Mouse (Mus musculus): ENCODE measurements around the gene Vmn1r233.

Vmn1r233 gene

DNA sequence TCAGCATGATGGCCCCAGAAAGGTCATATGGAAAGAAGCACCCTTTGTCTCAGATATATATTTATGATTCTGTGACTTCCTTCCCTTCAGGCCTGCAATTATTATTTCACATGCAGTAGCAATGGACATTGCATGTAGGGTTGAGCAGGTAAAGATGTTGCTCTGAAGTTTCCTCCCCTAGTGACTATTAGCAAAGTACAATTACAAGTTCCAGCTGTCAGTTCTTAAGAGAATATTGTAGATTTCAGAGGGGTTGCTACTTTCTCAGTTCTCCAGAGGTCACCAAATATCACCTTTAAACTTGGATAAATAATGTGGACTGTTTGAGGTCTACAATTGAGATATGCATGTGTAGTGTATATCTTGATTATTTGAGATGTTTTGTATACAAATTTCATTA is at the start of gene Vmn1r233:
Gene Vmn1r233 (minus strand): TSS at position 101 of the 400 bp plus-strand sequence.
- no peak for DNase-seq (ENCODE audit: inconsistent ontology term)

DNA sequence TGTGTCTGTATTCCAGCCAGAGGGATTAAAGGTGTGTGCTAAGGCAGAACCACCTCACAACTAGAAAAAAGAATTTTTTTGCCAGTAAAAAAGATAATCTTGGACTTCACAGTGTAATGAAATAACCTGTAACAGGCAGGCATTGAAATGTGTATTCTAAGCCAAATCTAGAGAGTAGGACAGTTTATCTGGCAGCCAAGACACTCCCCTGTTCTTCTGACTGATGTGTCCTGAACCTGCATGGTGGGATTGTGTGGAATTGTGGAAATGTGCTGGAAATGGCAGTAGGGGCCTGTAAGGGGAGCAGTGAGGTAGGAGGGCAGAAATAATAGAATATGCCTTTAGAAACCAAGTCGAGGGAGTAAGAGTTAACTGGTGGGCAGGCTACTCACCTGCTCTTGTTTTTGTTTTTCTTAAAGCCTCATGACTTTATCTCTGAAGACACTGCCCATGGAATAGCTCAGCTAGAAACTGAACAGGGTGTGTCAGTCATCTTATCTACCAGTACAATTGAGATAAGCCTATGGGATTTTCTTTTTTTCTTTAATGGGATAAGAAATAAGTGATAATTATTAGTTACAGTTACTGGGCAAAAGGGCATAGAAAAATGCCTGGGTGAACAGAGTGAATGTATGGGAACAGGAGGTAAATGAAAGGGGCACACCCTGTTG is 22.3 kb upstream of the Vmn1r233 start:
- DNase-seq (ENCODE audit: inconsistent ontology term): no peak

DNA sequence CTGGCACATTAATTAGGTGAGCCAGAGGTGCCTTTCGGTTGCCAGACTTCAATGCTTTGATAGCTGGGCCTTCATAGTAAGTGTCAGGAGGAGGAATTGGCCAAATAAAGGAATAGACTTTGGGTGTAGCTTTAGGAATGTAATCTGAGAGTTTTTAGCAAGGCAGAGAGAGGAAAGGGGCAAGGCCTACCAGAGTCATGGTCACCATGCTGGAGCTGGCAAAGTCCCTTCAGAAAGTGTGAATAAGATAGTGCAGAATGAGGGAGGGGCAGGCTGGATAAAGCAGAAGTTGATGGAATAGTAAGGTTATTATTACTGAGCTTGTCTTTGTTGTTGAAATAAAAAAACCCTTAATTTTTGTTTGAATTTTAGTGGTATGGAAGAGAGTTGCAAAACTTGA is 13.5 kb upstream of the Vmn1r233 start:
- DNase-seq (ENCODE audit: inconsistent ontology term): peak; percentile 20

DNA sequence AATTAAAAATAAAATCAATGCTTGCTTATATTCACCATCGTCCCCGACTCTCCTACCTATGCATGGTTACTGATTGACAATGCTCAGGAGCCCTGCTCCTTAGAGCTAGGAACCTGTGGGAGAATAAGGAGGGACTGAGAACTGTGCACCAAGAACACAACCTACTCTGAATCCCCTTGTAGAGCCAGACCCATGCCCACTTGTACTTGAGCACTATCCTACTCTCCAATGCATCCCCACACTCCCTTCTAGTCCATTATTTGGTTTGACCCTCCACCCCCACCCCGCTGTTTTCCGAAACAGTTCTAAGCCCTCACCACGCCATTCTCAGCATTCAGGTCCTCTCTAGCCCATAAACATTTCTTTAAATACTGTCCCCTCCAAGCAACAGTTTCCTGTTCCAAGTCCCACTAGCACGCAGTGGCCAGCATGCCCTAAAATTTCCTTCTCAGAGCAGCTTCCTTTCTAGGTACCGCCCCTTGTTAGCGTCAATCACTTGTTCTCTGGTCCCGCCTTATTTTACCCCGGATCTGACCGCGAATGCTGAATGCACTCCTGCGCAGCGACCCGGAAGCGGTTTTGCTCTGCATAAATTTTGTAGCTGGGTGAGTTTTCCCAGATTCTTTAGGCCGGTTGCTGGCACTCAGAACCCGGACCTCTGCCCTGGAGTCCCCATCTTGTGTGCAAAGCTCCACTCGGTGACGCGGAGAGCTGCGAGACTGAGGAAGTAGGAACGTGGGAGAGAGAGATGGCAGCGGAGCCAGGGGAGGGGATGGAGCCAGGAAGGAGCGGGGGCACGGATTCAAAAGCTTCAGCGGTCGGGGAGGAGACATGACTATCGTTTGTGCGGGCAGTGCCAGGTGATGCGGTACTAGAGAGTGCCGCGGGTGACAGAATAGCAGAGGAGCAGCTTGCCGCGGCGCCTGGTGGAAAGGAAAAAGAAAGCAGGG is 12.4 kb upstream of the Vmn1r233 start, which contains the start of gene Zfp160:
Gene Zfp160 (plus strand): TSS at position 522 of the 950 bp plus-strand sequence.
- DNase-seq (ENCODE audit: inconsistent ontology term): peak; percentile 88

DNA sequence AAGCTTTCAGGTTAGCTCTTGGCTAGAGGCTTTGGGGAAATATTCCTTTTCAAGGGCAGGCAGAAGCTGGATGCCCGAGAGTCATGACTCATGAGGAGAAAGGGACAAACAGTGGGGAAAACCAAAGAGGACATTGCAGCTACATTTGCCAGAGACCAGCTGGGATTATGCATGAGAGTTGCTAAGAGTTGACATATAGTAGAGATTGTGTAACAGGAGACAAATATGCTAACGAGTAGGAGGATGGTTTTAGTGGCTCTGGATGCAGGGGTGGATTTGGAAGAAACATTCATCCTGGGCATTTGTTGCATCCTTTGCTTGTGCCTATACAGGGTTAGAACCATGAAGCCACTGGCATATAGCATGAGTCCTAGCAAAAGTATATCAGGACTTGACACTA is 2.5 kb downstream of the Vmn1r233 start:
- no peak for DNase-seq (ENCODE audit: inconsistent ontology term)

DNA sequence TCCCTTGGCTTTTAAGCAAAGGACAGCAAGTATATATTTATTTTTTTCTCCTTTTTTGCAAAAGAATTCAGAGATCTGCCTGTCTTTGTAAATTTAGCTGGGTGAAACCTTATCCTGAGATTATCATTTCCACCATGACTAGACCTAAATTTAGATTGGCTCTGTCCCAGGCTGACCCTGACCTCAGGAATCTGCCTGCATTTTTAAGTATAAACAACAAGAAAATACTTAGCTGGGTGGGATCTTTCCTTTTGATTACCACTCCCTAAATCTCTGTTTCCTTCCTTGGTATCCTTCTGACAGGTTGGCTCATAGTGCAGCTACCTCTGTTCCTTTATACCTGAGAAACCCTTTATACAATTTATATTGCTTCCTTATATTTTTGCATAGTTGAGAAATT is 29.6 kb downstream of the Vmn1r233 start:
- no peak for DNase-seq (ENCODE audit: inconsistent ontology term)

DNA sequence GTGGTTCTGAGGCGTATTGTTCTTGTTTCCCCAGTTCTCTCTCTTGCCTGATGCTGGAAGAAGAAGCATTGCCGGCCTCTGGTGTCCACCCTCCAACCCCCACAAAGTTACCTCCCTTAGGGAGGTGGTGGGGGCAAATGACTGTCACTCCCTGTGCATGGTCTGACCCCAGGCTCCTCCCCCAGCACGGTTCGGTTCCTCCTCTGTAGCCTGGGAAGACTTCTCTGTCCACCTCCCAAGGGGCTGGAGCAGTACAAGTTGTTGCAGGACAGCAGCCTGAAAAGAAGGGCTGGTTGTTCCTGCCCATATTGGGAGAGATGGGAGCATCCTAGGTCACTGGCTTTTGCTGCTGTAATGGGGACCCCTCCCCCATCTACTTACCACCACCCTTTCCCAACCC is 30.8 kb downstream of the Vmn1r233 start:
- DNase-seq (ENCODE audit: inconsistent ontology term): no peak

DNA sequence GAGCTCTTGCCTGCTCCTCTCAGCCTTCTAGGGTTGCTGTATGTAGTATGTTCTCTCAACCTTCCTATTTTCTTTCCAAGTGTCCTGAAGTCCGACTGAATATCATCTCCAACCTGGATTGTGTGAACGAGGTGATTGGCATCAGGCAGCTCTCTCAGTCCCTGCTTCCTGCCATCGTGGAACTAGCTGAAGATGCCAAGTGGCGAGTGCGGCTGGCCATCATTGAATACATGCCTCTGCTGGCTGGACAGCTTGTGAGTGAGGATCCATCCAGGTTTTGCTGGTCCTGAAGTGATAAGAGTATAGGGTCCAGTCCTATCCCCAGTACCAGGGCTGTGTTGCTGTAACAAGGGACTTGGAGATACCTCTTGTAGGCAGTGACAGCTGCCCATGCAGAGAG is 35.9 kb downstream of the Vmn1r233 start:
- no peak for DNase-seq (ENCODE audit: inconsistent ontology term)

DNA sequence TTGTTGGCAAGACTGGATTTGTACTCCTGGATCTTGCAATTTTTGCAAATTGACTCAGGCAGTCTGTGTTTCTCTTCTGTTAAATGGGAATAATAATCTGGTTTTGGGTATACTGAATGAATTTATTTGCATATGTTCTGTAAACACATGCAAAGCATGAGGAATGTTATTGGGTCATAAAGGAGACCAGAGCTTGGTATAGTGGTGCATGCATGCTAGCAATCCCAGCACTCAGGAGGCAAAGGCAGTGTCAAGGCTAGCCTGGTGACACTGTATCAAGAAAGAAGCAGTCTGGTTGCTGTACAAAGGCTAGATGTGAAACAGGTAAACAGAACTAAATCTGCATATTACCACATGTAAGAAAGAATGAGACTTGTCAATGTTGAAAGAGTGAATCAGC is 49.6 kb downstream of the Vmn1r233 start:
- DNase-seq (ENCODE audit: inconsistent ontology term): no peak

DNA sequence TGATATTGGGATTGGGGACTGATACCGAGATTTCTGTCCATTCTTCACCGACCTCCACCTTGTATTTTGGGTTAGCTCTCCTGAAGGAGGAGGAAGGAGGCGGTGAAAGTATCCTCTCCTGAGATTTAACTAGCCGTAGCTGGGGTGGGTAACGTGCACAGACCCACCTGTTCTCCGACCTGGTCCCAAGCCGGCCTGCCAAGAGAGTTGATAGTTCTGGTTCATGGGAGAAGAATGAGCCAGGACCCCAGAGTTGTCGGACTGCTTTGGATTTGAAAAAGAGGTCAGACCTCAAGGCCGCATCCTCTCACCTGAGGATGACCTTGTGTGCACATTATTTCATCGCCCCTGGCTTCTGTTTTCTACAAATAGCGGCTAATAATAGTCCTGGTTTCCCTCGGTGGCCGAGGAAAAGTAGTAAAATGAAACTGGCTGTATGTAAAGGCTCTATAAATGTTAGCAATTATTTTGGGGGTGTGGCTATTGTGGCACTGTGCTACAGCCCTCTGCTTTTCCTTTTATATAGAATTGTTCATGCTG is 50.2 kb downstream of the Vmn1r233 start:
- DNase-seq (ENCODE audit: inconsistent ontology term): no peak

DNA sequence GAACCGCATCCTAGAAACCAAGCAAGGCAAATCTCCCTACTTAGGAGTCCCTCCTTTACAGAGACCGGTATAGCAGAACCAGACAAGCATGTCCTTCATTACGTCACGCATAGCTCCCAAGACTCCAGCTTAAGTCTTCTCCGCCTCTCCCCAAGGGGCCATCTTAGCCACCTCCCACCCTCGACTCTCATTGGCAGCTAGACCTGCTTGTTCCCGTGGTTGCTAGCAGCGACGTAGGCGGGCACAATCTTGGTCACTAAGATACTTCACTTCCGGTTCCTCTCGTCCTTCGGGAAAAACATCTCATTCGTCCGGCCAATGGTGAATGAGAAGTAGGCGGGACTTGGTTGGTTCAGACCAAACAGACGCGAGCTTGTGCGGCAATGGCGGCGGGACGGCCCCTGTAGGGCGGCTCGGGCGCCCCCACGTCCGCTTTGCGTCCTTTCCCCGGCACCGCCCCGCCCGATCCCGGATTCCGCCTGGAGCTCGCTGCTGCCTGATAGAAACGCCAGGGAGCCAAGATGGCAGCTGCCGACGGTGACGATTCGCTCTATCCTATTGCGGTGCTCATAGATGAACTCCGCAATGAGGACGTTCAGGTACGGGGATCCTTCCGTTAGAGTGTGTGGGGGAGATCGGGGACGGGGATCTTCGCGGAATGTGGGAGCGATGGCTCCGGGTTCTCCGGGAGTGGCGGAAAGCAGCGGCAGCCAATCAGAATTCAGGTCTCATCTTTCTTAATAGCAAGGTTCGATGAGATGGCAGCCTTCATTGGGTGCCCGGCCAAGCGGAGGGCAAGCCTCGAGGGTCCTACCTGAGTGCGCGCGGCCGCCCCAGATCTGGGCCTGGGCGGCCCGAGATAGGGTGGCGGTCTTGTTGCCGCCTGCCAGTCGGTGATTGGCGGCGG is 51.0 kb downstream of the Vmn1r233 start, which contains the start of gene Ppp2r1a:
Gene Ppp2r1a (plus strand): TSS at position 327 of the 907 bp plus-strand sequence.
- peak; percentile 99 for DNase-seq (ENCODE audit: inconsistent ontology term)

DNA sequence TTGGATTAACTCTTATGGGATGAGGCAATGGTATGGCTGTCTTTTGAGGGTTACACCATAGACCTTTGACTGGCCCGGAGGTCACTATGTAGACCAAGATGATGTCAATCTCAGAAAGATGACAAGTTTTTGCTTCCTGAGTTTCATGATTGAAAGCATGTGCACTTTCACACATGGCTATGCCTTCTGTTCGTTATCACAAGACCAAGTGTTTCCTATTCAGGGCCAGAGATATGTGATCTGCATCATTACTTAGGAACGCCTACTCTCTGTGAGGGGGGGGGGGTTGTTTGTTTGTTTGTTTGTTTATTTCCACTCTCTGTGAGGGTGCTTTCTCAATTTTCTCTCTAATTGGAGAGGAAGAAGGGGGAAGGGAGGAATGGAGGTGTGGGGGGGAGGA is 52.0 kb downstream of the Vmn1r233 start:
- no peak for DNase-seq (ENCODE audit: inconsistent ontology term)

All from Muller cell, postnatal 12 days (primary cell).